Mouse (Mus musculus): ENCODE measurements around the gene H2-K1. TPM values are rescaled to one million over a fixed set of nuclear protein-coding genes. Genes with fewer than 3 reads are reported as not detected.

H2-K1 gene
- polyA plus RNA-seq, 1 experiment from 2014 or later, result 13.3 TPM

- WGBS, result 55% methylated on average over 9 of the region's 9 CpGs
- H3K27ac ChIP-seq (replicated peaks), result peak overlapping the region; percentile 98; the same call in 1 of the 2 replicates
Observed at GRCm38 (mm10) chr17:34032806-34033205, 32.7 kb upstream of the H2-K1 start.

GRCm38 (mm10) chr17:34032174-34032632 lies 32.1 kb upstream of the H2-K1 start:
- WGBS, result under 1% methylated on average over 23 of the region's 48 CpGs
- H3K9ac ChIP-seq, result peak overlapping the region; percentile 96
- H3K4me3 ChIP-seq, result peak overlapping the region; percentile 87
- peaks cover 58% of the 10 kb centered on the region for H3K36me3 ChIP-seq
- peak overlapping the region; percentile 98 for H3K27ac ChIP-seq (replicated peaks)
- ATAC-seq (ENCODE audit: low read depth), result peak; percentile 2; the same call in 1 of the 2 replicates
- no peaks in the 10 kb centered on the region for H3K27me3 ChIP-seq
- H3K4me1 ChIP-seq (replicated peaks), result peaks cover 58% of the 10 kb centered on the region
- H3K4me2 ChIP-seq, result peak overlapping the region; percentile 100
- no peaks in the 10 kb centered on the region for H3K9me3 ChIP-seq

More at GRCm38 (mm10) chr17:34032806-34033205, 32.7 kb upstream of the H2-K1 start:
- Histone ChIP-seq H3K9ac (peak overlapping the region; percentile 96), H3K9me3 (no peaks in the 10 kb centered on the region), H3K36me3 (peaks cover 64% of the 10 kb centered on the region), H3K4me2 (peak overlapping the region; percentile 100), H3K27me3 (no peaks in the 10 kb centered on the region), H3K4me1 (replicated peaks) (peaks cover 56% of the 10 kb centered on the region), H3K4me3 (peak overlapping the region; percentile 87)
- ATAC-seq (ENCODE audit: low read depth), result no peak

- peak within 1 kb of the TSS; percentile 100 for H3K4me2 ChIP-seq
- H3K4me3 ChIP-seq, result peak within 1 kb of the TSS; percentile 87
- H3K9me3 ChIP-seq, result no peaks in the 10 kb centered on the region
- peaks cover 52% of the 10 kb centered on the region for H3K36me3 ChIP-seq
- peak within 1 kb of the TSS; percentile 96 for H3K9ac ChIP-seq
- H3K27me3 ChIP-seq, result no peaks in the 10 kb centered on the region
- WGBS, result under 1% methylated on average over 81 of the region's 88 CpGs
- H3K4me1 ChIP-seq (replicated peaks), result peaks cover 64% of the 10 kb centered on the region
- H3K27ac ChIP-seq (replicated peaks), result peak within 1 kb of the TSS; percentile 98
- peak; percentile 80 for ATAC-seq (ENCODE audit: low read depth)
Observed at GRCm38 (mm10) chr17:34031465-34032173, 31.5 kb upstream of the H2-K1 start, which contains the start of the genes Slc39a7 and Rxrb. Gene Slc39a7, minus strand, starts transcription at chr17:34031682. Gene Rxrb, plus strand, starts transcription at chr17:34031812.

- Histone ChIP-seq H3K4me1 (replicated peaks) (peaks cover 72% of the 10 kb centered on the region), H3K27ac (replicated peaks) (peak overlapping the region; percentile 98), H3K9ac (peak overlapping the region; percentile 96), H3K9me3 (no peaks in the 10 kb centered on the region), H3K4me2 (peak overlapping the region; percentile 100), H3K27me3 (no peaks in the 10 kb centered on the region), H3K36me3 (peaks cover 45% of the 10 kb centered on the region), H3K4me3 (peak overlapping the region; percentile 87)
- WGBS, result 5% methylated on average over 20 of the region's 20 CpGs
- no peak; the same call in 1 of the 2 replicates for ATAC-seq (ENCODE audit: low read depth)
Observed at GRCm38 (mm10) chr17:34030861-34031326, 30.7 kb upstream of the H2-K1 start.

GRCm38 (mm10) chr17:34029890-34030595 lies 29.9 kb upstream of the H2-K1 start:
- no peak for ATAC-seq (ENCODE audit: low read depth)
- Histone ChIP-seq H3K4me1 (replicated peaks) (peaks cover 80% of the 10 kb centered on the region), H3K36me3 (peaks cover 36% of the 10 kb centered on the region)

GRCm38 (mm10) chr17:34029150-34029889 lies 29.2 kb upstream of the H2-K1 start:
- ATAC-seq (ENCODE audit: low read depth), result no peak
- Histone ChIP-seq H3K27ac (replicated peaks) (peak overlapping the region; percentile 99; the same call in 1 of the 2 replicates), H3K27me3 (no peaks in the 10 kb centered on the region), H3K4me3 (peak overlapping the region; percentile 87), H3K4me1 (replicated peaks) (peaks cover 80% of the 10 kb centered on the region), H3K9ac (peak overlapping the region; percentile 96), H3K36me3 (peaks cover 29% of the 10 kb centered on the region), H3K4me2 (peak overlapping the region; percentile 100), H3K9me3 (no peaks in the 10 kb centered on the region)
- 90% methylated on average over 18 of the region's 18 CpGs for WGBS

More at GRCm38 (mm10) chr17:34029890-34030595, 29.9 kb upstream of the H2-K1 start:
- H3K4me2 ChIP-seq, result peak overlapping the region; percentile 100
- 0 out of 2 replicates have a peak overlapping the region, but pooled peaks have one; percentile 98 for H3K27ac ChIP-seq (replicated peaks)
- no peaks in the 10 kb centered on the region for H3K27me3 ChIP-seq
- H3K4me3 ChIP-seq, result peak overlapping the region; percentile 87
- peak overlapping the region; percentile 96 for H3K9ac ChIP-seq
- no peaks in the 10 kb centered on the region for H3K9me3 ChIP-seq
- WGBS, result 68% methylated on average over 21 of the region's 21 CpGs

- Histone ChIP-seq H3K27ac (replicated peaks) (peak overlapping the region; percentile 99), H3K9me3 (no peaks in the 10 kb centered on the region), H3K4me3 (peak overlapping the region; percentile 87), H3K9ac (peak overlapping the region; percentile 96), H3K36me3 (peaks cover 22% of the 10 kb centered on the region), H3K4me1 (replicated peaks) (peaks cover 78% of the 10 kb centered on the region), H3K4me2 (peak overlapping the region; percentile 100), H3K27me3 (no peaks in the 10 kb centered on the region)
- WGBS, result 49% methylated on average over 17 of the region's 17 CpGs
- ATAC-seq (ENCODE audit: low read depth), result no peak
Observed at GRCm38 (mm10) chr17:34028501-34029149, 28.5 kb upstream of the H2-K1 start.

- Histone ChIP-seq H3K27ac (replicated peaks) (peak within 1 kb of the TSS; percentile 99), H3K4me3 (peak within 1 kb of the TSS; percentile 87), H3K4me1 (replicated peaks) (peaks cover 78% of the 10 kb centered on the region), H3K36me3 (peaks cover 26% of the 10 kb centered on the region), H3K9ac (peak within 1 kb of the TSS; percentile 96), H3K27me3 (no peaks in the 10 kb centered on the region), H3K9me3 (no peaks in the 10 kb centered on the region), H3K4me2 (peak within 1 kb of the TSS; percentile 100)
- peak; percentile 69 for ATAC-seq (ENCODE audit: low read depth)
- under 1% methylated on average over 49 of the region's 49 CpGs for WGBS
Observed at GRCm38 (mm10) chr17:34027656-34028223, 27.6 kb upstream of the H2-K1 start, which contains the start of gene H2-Ke6. Gene H2-Ke6, minus strand, starts transcription at chr17:34028060.

GRCm38 (mm10) chr17:34026917-34027655 lies 26.9 kb upstream of the H2-K1 start:
- peak overlapping the region; percentile 96 for H3K9ac ChIP-seq
- H3K4me3 ChIP-seq, result peak overlapping the region; percentile 87
- no peaks in the 10 kb centered on the region for H3K27me3 ChIP-seq
- H3K27ac ChIP-seq (replicated peaks), result peak overlapping the region; percentile 99
- ATAC-seq (ENCODE audit: low read depth), result no peak
- peaks cover 73% of the 10 kb centered on the region for H3K4me1 ChIP-seq (replicated peaks)
- peak overlapping the region; percentile 100 for H3K4me2 ChIP-seq
- H3K36me3 ChIP-seq, result peaks cover 33% of the 10 kb centered on the region
- no peaks in the 10 kb centered on the region for H3K9me3 ChIP-seq
- 4% methylated on average over 36 of the region's 36 CpGs for WGBS

- ATAC-seq (ENCODE audit: low read depth), result no peak
- Histone ChIP-seq H3K36me3 (peaks cover 41% of the 10 kb centered on the region), H3K4me3 (peak overlapping the region; percentile 87), H3K4me2 (peak overlapping the region; percentile 100), H3K27me3 (no peaks in the 10 kb centered on the region), H3K9ac (peak overlapping the region; percentile 96), H3K9me3 (no peaks in the 10 kb centered on the region), H3K27ac (replicated peaks) (peak overlapping the region; percentile 99), H3K4me1 (replicated peaks) (peaks cover 73% of the 10 kb centered on the region)
- WGBS, result 11% methylated on average over 2 of the region's 2 CpGs
Observed at GRCm38 (mm10) chr17:34026221-34026620, 26.1 kb upstream of the H2-K1 start.
